Mouse (Mus musculus) urinary bladder, postnatal 14 days (tissue): ENCODE measurements around the gene Atp6v1g2.
A peak's percentile ranks its signal among the peaks of the same experiment; 100 is the strongest.
"Not testable (repeated sequence)": the region's sequence is repeated elsewhere in the genome, so short reads cannot be mapped to it uniquely, and the experiment has no call there.

Source experiments
- DNase-seq: peaks from one replicate; pipeline ENCODE4 v3.0.0; 2021; ENCODE audit warnings: low spot score

Gene Atp6v1g2

GRCm38 (mm10) chr17:35204494-35205379 is 28.7 kb upstream of the Atp6v1g2 start, which contains the start of gene Lta:
Gene Lta, minus strand, starts transcription at chr17:35205351.
- DNase-seq = no peak

GRCm38 (mm10) chr17:35205380-35205769 is 28.1 kb upstream of the Atp6v1g2 start:
- DNase-seq = no peak

- no peak for DNase-seq
These were observed 23.5 kb upstream of the Atp6v1g2 start for GRCm38 (mm10) chr17:35209785-35210535.

DNA sequence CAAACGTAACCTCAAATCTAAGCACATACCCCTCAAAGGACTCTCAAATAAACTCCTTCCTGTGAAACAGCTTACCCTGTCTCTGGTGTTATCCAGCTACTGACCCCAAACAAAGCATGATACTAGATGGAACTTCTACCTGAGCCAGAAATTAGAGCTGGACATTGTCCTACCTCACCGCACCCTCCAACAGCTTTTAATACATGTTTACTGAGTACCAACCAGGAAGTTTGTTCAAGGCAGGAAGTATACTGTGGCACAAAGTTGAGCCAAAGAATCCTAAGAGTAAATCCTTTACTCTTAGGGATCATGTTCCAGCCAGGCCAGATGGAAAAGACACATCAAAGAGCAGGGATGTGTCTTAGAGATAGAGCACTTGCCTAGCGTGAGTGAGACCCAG is 22.9 kb upstream of the Atp6v1g2 start:
- no peak for DNase-seq

- DNase-seq = no peak
These were observed 20.4 kb upstream of the Atp6v1g2 start for GRCm38 (mm10) chr17:35213071-35213470.

DNA sequence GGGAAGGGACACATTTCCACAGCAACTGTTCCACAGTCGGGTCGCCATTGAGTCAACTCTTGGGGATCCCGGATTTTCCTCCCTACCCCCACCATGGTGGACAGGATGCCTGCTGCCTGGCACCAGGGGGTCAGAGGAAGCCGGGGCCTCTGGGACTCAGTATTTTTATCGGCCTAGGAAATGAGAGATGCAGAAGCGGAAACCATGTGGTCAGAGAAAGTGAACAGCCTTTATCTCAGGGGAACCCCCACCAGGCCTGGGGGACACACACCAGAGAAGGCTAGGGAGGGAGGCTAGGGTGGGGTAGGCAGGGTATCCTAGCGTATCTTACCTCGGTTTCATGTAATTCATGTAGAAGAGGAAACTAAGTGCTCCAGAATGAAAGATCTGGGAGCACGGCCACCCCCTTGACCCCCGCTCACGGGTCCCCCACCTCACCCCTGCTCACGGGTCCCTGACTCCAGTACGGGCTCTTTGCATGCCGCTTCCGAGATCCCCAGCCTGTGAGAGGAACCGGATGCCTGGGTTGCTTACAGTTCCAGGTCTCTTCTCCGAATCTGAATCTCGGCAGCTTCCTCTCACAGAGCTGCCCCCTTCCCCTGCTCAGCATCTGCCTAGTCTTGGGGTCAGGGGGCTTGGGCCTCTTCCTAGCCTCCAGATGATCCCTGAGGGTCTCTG is 14.8 kb upstream of the Atp6v1g2 start:
- no peak for DNase-seq

- DNase-seq = no peak
These were observed 13.8 kb upstream of the Atp6v1g2 start for GRCm38 (mm10) chr17:35219601-35220041.

DNA sequence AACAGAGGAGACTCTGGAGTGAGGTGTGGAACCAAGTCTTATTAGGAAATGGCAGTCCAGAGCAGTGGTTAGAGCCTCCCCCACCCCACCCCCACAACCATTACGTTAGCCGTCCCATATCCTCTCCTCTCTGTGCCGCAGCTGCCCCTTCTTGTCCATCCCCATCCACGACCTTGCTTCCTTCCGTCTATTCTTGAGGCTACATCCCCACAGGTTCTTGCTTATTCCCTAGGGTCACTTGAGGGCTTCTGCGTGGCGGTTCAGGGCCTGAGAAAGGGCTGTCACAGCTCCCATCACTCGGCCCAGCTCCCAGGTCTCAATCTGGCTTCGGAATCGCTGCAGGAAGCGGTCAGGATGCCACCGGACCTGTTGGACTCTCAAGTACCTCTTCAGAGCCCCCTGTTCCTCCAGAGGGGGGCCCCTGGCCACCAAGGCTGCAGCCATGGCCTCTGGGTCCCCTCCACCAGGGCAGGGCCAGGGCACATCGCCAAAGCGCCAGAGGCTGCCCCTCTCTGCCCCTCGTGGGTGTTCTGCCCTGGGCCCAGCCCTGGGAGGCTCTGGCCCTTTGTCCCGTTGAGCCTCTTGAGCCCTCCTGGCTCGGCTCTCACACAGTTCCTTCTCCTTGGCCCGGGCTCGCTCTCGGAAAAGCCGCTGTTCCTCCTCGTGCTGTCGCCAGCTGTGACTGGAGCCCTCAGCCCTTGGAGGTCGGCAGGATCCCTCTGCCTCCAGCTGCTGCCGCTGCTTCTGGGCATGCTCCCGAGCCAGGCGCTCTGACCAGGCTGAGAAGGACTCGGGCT is 13.1 kb upstream of the Atp6v1g2 start, which contains the start of gene Gm16181:
TSS of gene Gm16181 (plus strand) at position 679 of the 797 bp plus-strand sequence.
- DNase-seq = no peak

DNA sequence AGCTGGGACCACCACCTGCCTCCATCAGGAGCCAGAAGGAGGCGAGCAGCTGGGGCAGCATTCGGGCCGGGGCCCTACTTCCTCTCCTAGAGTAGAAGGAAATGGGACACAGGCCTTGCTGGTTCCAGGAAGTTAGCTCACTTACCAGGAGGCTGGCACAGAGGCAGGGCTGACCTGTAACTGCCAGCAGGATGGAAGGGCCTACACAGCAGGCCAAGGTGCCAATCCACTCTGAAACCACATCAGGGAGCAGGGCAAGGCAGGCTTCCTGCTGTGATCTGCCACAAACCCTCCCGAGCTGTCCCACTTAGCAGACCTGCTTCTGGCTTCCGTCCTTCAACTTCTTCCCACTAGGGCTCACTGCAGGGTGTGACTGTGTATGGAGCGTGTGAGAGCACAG is 11.2 kb upstream of the Atp6v1g2 start:
- DNase-seq = no peak

GRCm38 (mm10) chr17:35224641-35225040 is 8.8 kb upstream of the Atp6v1g2 start:
- DNase-seq = no peak

- DNase-seq = no peak
These were observed 8.0 kb upstream of the Atp6v1g2 start for GRCm38 (mm10) chr17:35225456-35225855.

DNA sequence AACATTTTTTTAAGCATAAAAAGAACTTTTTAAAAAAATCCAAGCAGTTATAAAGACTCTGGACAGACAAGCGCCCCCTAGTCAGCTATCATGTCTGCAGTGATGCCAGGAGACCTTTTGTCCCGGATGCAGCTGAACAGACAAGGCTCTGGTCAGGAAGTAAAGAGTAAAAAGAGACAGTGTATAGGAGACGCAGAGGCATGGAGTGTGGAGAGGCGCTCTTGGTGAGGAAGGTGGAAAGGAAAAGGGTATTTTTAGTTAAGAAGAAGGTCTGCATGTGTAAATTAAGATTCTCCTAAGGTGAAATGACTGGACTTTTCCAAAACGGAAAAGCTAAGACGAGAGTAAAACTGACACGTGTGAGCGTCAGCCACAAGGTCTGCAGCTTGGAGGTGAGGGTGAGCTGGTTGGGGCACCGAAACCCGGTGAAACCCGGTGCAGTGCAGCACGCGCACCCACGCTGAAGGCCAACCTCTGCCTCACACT is 6.9 kb upstream of the Atp6v1g2 start:
- no peak for DNase-seq

DNA sequence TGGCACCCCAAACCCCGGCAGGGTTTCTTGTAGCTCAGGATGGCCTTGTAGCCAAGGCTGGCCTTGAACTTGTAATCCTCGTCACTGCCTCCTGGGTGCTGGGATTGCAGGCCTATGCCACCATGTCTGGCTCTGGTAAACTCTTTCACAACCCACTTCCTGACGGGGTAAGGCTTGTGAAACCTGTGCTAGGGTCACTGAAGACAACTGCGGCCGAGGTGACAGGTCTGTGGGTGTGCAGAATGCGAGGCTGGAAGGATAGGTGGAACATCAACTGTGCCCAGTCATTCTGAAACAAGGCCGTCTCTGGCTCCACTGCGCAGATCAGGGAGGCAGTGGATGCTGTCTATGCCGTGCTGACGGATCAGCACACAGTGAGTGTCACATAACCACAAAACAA is 2.4 kb upstream of the Atp6v1g2 start:
- DNase-seq = no peak

DNA sequence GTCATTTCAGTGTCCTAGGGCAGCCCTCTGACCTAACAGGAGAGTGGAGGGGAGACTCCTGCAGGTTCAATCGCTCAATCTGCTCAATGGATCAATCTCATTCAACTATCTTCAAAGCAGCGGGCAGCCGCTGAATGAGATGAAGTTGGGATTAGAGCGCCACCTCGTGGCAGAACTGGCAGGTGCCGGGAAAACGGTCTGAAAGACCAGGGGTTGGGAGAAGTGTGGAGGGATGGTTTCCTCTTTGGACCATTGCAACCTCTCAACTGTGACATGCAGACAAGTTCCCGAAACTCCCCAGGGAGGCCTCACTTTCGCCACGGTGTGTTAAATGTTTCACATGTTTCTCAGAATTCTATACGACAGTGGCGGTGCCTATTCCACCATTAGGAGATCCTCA is 1.4 kb upstream of the Atp6v1g2 start:
- peak; percentile 84 for DNase-seq

- no peak for DNase-seq
These were observed 801 bp upstream of the Atp6v1g2 start for GRCm38 (mm10) chr17:35232659-35233058.

DNA sequence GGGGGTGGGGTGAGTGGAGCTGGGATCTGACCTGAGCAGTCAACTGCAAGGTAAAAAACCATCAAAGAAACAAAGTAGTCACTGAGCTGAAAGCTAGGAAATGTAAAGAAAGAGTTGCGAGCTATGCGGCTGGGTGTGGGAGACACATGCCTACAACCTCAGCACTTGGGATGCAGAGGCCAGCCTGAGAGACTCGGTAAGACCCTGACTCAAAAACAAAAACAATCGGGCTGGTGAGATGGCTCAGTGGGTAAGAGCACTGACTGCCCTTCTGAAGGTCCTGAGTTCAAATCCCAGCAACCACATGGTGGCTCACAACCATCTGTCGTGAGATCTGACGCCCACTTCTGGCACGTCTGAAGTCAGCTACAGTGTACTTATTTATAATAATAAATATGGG is 630 bp downstream of the Atp6v1g2 start:
- not testable (repeated sequence) for DNase-seq

- DNase-seq = peak; percentile 44
These were observed 1.4 kb downstream of the Atp6v1g2 start for GRCm38 (mm10) chr17:35234903-35235302.

DNA sequence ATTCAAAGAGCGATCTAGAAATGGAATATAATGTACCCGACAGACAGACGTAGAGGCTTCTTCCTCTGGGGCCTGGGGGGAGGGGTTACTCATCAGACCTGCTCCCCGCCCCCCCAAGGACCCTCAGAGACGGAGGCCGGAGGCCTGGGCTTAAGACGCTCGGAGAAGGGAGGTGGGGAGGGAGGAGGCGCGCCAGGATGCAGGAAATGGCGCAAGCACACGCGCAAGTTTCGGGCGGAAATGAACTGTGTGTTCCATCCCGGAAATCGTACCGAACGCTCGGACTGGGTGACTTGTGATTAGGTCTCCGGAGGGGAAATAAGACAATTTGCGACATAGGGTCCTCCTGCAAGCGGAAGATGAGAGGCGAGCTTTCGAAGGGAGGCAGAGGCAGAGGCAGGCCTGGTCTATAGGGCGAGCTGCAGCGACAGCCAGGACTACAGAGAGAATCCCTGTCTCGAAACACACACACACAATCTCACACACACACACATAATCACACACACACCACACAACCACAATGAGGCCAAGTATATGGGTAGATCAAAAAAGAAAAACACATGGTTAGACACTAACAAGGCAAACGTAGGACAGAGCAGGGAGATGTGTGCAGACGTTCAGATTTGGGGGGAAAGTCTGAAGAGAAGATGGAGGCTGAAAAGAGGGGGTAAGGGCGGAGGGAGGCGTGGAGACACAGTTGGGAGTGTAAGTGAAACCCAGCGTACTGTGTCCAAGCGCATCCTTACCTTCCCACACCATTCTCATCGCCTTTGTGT is 2.3 kb downstream of the Atp6v1g2 start, which contains the start of gene Nfkbil1:
TSS of gene Nfkbil1 (minus strand) at position 179 of the 776 bp plus-strand sequence.
- DNase-seq = peak; percentile 91

GRCm38 (mm10) chr17:35236390-35236746 is 2.9 kb downstream of the Atp6v1g2 start:
- DNase-seq = peak; percentile 98

- DNase-seq = no peak
These were observed 3.5 kb downstream of the Atp6v1g2 start for GRCm38 (mm10) chr17:35236996-35237395.

GRCm38 (mm10) chr17:35237504-35237903 is 4.0 kb downstream of the Atp6v1g2 start:
- DNase-seq = no peak
